Mouse (Mus musculus): ENCODE measurements around the gene Ier2.

DNA sequence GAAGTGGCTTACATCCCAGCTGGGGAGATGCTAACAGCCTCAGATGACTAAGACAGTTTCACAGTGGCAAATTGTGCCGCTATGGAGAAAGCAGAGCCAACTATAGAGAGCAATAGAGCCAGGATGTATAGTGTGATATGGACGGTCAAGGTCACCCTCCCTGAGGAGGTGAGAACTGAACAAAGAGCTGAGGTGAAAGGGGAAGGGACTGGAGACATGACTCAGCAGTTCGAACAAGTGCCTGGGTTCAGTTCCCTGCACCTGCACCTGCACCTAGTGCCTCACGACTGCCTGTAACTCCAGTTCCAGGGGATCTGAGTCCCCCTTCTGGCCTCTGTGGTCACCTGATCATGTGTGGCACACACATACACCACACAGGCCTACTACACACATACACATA, 32.5 kb downstream of the Ier2 start:
- no peak for TF ChIP-seq CTCF (IDR thresholded peaks at IDR 0.05; ENCODE audit: low read depth, low read length)
- TF ChIP-seq TAL1 (conservative IDR thresholded peaks at IDR 0.05; ENCODE audit: low read depth, low read length): no peak
- no peak for TF ChIP-seq GATA1 (IDR thresholded peaks at IDR 0.05; ENCODE audit: borderline replicate concordance, low read length)
- no peak for TF ChIP-seq POLR2AphosphoS5 (IDR thresholded peaks at IDR 0.05; ENCODE audit: insufficient replicate concordance, low read depth, low read length)
